Mouse (Mus musculus): ENCODE data around the gene Mob3b.

Gene Mob3b

DNA sequence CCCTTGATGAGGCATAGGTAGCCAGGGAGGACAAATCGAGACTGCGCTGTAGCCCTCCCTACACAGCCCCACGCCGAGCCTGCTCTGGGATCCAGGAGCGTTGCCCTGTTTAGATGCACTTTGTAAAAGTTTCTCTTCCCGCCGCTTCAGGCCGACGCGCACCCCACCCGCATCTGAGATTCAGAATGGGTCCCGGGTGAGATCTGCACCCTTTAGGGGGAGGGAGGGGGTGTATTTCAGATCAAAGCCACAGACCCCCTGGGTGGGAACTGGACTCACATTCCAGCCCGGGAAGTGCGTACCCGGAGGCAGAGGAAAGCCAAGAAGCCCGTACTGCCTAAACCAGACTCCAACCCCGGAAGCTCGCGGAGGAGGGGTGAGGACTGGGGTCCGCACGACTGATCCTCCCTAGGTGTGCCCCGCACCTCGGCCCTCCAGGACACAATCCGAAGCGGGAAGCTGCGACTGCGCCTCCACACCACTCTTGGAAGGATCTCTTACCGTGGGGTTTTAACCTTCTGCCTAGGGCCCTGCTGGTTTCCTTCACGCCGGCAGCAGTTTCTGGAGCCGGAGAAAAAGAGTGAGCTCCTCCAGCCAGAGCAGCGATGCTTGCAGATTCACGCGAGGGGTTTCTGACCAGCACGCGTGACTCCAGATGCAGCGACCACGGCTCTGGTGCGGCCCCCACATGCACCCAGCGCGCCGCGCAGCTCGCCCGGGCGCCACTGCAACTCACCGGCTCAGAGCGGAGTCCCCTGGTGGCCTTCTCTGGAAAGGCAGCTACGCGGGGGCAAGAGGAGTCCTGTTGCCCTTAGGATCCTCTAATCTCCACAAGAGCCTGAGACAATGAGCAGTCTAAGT is at the start of gene Mob3b:
TSS of gene Mob3b (minus strand) at position 734 of the 861 bp plus-strand sequence.
- peak; percentile 95 for DNase-seq

DNA sequence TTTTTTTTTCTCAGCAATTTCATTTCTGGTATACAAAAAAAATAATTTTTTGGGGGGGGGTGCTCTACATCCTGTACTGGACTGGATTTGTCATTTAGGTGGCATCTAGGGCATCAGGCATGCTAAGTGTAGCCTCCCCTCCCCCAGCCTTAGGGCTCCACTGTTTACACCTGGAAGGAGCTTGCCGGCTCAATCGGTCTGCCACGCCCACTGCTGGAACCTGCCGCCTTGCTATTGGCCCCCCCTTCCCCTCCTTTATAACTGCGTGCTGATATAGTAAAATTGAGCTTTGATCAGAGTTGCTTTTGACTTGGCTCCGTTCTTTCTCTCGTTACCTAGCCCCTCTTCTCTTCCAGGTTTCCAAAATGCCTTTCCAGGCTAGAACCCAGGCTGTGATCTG is 47.4 kb upstream of the Mob3b start:
- no peak for DNase-seq

DNA sequence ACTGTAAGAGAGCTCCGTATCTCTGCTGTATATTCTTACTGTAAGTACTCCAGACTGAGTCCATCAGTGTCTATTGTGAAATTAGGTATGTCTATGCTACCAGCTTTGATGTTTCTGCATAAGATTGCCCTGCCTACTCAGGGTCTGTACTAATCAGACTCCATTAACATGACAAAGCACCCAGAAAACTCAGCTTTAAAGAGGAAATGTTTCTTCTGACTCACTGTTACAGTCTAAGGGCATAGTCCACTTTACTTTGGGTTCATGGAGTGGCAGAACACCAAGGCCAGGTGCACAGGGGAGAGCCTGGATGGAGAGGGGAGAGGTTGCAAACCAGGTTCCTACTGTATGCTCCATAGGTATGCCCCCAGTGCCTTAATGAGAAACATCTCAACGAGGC is 46.4 kb upstream of the Mob3b start:
- no peak for DNase-seq

DNA sequence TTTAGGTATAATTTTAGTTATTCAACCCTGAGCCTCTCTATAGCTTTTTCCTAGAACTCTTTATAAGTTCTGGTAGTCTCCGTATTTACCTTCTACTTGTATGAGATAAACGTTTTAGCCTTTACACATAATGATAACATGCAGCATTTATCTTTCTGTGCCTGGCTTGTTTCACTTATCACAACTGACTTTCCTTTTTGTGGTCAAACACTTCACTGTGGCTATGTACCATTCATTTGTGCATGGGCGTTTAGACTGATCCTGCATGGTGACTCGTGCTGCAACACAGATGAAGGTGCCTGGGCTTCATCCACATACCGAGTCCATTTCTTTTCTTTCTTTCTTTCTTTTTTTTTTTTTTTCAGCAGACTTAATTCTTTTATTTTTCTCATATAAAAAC is 44.4 kb upstream of the Mob3b start:
- DNase-seq = no peak

DNA sequence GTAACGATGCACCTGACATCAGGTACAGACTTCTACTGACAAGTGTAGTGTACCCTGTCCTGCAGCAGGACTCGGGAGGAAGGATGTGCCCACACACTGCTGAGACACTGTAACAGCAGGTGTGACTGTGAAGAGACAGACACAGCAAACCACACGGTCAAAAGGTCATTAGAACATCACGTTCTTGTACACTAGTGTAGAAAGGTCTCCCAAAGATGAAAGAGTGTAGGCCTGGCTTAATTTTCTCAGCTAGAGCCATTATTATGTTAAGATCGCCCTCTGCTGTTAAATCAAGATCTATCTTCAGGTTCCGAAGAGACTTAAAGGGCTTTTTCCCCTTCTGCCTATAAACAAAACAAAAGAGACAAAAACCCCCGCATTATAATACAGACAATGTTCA is 35.4 kb upstream of the Mob3b start:
- DNase-seq = no peak

DNA sequence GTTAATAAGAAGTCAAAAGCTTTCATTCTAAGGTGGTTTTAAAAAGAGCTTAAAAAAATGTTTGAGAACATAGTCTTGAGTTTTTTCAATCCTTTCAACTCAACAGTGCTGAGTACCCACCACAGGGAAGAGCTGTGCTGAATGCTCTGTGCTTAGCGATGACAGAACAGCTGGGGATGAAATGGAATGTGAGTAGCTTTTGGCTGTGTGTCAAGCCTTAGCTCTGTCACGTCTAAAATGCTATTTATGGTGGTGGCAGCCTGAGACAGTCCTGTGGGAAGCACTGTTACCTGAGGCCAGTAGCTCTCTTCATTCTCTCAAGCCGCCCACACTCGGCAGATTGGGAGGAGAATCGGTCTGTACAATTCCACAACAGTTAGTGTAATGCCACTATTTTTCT is 32.5 kb upstream of the Mob3b start:
- no peak for DNase-seq

DNA sequence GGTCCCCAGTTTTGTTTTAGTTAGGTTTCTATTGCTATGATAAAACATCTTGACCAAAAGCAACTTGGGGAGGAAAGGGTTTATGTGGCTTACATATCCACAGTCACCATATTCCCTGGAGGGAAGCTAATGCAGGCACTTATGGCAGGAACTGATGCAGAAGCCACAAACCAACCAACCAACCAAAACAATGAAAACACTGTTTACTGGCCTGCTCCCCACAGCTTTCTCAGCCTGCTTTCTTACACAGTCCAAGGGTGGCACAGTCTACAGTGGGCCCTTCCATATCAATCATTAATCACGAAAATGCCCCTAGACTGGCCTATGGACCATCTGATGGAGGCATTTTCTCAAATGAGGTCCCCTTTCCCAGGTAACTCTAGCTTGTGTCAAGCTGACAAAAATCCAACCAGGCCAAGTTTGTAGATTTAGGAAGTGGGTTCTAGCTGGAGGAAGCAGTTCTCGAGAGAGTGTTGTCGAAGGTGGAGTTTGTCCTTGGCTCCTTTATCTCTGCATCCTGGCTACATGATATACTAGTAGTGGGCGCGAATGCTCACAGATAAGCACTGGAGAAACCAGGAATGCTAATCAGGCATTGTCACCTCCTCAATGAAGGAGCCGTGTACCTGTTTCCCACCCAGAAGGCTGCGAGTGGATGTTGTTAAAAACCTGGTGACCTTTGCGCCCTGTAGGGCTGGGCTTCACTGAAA is 30.5 kb upstream of the Mob3b start:
- DNase-seq = no peak

DNA sequence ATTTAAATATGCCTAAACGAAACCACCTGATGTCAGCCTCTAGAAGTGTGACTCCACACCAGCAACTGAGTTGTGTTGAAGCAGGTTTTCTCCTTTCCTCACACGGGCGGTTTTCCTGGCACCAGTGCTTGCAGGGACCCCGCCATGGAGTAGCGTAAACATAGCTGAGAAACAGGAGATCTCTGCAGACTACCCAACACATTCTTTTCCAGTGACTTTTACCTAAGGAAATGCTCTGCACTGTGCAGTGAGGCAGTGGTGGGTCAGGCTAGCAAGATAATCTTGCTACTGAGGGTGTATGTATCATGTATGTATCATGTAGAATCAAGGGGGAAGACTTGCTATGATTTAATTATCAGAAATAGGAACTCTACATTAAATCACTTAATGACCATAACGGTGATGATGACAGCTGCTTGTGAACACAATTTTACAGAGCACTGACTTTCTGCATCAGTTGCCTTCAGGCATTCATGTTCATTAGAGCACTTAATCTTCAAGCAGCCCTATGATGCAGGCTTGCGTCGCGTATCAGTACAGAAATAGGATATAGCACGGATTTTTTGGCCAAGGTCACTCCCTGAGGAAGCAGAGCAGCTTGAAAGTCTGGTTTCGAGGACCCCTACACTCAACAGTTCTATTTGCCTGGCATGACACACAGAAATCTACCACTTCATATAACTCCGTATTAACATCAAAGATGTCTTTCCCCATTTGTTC is 20.8 kb upstream of the Mob3b start:
- DNase-seq = no peak

DNA sequence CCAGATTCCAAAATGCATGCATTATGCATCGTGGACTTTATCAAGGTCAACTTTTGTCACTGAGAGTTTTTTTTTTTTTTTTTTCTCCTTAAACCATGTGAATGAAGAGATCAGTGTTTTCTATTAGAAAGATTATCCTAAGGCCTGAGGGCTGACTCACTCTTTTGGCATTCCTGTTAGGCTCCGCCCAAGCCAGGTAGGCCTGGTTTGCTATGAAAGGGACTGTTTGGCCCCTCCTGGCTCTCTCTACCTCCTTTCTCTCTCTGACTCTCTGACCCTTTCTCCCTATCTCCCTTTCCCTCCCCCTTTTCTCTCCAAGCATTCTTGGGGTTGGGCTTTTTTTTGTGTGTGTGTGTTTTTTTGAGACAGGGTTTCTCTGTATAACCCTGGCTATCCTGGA is 18.3 kb upstream of the Mob3b start:
- DNase-seq = no peak

DNA sequence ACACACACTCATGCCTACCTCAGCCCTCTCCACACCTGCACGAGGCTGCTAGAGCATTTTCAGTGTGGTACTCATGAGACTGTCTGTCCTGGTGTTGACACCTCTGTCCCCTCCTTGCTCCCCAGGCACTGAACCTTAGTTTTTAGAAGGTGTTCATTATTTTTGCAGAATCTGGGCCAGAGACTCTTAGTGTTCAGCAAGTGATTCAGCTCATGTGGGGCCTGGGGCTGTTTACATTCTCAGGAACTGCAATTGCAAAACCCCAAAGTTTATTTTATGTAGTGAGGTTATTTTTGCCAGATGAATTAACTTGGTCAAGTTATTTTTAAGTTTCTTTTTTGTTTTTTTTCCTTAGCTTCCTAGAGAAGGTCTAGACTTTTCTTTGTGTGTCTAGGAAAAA is 16.3 kb upstream of the Mob3b start:
- no peak for DNase-seq

DNA sequence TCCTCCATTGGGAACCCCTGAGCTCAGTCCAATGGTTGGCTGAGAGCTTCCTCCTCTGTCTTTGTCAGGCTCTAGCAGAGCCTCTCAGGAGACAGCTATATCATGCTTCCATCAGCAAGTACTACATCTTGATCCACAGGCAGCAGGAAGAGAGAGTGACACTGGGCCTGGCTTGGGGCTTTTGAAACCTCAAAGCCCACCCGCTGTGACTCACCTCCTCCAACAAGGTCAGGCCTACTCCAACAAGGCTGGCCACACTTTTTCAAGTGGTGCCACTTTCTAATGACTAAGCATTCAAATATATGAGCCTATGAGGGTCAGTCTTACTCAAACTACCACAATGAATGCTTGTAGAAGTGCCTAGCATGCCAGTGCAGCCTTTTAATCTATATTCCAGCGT is 15.2 kb upstream of the Mob3b start:
- DNase-seq = no peak

DNA sequence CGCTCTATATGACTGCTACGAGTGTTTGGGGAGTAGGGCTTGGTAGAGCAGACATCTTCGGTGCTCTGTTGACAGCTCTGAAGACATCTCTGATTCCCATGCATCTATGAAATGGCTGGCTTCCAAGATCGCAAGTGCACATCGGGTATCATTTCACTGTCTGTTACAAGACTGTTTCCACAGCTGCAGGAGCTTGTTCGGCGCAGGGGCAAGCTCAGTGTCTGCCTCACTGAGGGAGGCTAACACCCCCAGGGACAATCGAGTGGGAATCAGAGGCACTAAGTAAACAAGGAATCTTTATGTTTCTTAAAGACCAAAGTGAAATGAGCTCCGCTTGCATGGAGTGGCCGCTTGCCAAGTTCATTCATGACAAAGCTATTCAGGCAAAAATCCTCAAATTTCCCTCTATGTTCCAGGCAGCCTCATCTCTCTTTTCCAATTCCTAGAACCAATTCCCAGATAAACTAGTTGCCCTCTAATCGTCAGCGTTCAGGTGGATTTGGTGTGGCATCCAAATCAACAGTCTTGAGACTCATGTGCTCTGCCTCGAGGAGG is 12.4 kb upstream of the Mob3b start:
- DNase-seq = no peak

DNA sequence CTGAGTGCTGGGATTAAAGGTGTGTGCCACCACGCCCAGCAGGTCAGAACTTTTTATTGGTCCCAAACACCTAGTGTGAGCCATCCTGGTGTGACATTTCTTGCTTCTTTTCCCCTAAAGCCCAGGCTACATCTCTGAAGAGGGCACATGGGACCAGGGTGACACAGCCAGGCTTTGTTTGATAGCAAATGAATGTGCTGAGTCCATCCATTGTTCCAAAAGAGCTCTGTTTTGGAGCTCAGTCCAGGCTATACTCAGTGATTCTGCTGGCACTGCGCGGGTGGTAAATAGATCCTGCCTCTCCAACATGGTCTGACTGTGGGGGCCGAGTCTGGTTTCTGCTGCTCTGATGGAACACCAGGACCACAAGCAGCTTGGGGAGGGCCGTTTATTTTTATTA is 10.6 kb upstream of the Mob3b start:
- no peak for DNase-seq

DNA sequence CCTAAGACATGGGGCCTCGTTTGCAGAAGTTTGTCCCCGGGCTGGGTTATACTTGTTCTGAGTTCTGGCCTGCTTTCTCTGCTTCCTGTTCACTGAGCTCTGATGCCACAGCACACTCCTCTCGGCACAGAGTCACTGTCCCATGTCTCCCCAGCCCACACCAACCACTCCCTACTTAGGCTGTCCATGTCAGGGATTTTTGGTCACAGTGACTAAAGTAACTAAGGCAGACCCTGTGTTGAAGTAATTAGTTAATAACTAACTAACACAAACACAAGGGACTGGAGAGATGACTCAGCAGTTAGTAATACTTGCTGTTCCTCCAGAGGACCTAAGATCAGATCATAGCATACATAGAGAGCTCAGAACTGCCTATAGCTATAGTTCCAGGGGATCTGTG is 8.7 kb upstream of the Mob3b start:
- DNase-seq = no peak

DNA sequence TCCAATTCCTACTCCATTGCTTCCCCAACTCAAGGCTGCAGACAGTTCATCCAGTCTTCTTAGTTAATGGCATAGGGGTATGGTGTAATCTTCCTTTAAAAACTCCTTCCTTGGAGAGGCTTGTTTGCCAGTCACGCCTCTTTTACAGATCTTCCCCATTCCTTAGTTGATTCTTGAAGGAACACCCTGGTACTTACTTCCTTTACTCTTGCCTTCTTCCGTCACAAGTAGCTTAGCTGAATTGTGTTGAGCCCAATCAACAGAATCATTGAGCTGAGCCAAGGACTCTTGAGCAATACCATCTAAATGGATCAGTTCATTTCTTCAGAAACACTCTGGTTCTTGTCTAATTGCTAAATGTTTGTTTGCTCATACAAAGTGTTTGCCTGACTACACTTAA is 8.0 kb upstream of the Mob3b start:
- DNase-seq = no peak

DNA sequence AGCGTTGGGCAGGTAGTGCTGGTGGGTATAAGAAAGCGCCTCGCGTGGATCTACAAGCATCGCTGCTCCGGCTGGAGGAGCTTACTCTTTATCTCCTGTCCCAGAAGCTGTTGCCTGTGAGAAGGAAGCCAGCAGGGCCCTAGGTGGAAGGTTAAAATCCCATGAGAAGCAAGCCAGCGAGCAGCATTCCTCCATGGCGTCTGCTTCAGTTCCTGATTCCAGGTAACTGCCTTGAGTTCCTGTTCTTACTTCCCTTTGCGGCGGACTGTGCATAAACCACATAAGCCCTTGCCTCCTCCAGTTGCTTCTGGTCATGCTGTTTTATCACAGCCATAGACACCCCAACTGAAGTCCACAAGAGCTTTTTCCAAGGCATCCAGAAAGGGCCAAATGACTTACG is 531 bp upstream of the Mob3b start:
- no peak for DNase-seq

DNA sequence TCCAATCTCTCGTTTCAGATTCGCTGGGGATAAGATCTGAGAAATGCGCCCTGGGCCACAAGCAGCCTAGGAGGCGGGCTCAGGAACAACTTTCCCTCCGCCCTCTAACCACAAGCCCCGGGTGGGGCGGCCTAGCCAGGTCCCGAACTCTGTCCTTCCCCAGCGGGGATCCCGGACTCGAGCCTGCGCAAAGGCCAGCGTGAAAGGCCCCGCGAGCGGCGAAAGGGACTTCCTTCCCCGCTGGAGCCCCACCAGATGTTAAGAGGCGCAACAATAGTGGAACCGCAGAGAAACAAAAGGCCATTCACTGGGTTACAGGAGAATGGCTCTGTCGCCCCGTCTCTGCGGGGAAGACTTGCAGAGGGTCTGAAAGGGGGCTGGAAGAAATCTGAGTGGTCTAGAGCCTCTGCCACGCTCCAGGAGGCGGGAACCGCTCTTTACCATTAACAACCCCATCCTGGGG is 1.1 kb downstream of the Mob3b start:
- DNase-seq = peak; percentile 84

DNA sequence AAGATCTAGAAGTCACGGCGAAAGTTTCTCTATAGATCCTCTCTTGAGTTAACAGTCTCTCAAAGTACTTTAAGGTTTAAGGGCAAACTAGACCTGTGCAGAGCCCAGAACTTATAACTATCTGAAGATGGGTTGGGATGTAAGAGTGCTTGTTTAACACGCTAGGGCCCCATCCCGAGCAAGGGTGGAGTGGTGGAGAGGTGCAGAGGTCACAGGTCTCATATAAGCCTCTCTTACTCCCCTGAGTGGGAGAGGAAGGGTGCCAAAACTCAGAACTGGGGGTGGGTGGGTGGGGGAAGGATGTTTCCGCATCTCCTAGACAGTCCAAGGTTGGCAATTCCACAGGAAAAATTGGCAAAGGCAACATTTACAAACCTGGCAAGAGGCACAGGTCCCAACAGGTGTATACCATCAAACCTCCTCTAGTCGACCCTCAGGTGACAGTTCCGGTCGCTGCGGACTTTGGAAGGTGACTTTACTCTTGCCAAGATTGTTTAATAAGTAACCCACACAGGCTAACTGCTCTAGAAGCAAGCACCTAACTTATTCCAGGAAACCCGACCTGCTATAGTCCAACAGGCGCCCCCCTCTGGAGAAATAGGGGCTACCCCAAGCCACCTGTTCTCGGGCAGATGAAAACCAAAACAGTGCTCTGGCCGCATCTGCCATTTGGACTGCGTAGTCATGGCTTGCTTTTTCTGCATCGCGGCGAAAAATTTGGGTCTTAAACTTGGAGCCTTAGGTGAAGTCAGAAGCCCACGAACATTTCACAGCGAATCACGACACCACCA is 2.0 kb downstream of the Mob3b start:
- DNase-seq = peak; percentile 85

DNA sequence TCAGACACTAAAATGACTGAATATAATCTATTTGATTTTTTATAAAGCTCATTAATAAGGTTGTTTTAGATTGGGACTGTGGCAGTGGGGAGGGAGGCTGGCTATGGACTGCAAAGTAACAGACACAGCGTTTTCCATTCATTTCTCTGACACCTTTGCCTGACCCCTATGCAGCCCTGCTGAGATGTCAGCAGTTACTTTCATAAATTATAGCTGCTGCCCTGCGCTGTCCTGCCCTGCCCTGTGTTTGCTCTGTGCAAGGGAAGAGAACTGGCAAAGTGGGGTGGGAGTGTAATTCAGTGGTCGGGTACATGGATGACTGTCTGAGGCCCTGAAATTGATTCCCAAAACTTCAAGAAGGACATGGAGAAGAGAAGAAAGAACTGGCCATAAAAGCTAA is 3.2 kb downstream of the Mob3b start:
- no peak for DNase-seq

DNA sequence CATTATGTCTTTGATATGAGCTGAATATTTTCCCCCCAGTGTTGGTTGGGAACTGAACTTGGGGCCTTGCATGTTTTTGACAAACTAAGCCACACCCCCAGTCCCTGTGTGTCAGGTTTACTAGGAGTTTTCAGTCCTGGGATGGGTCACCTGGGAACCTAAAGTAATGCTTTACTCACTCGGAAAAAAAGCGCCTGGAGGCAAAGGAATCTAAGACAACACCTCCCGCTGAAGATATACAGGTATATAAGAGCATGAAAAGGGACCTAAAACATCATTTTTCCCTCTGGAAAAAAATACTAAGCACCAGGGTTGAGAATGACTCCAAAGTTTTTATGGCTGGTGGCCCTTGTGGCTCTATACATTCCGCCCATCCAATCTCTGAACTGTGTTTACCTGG is 5.5 kb downstream of the Mob3b start, which contains the start of gene Ifnk:
TSS of gene Ifnk (plus strand) at position 301 of the 400 bp plus-strand sequence.
- no peak for DNase-seq

DNA sequence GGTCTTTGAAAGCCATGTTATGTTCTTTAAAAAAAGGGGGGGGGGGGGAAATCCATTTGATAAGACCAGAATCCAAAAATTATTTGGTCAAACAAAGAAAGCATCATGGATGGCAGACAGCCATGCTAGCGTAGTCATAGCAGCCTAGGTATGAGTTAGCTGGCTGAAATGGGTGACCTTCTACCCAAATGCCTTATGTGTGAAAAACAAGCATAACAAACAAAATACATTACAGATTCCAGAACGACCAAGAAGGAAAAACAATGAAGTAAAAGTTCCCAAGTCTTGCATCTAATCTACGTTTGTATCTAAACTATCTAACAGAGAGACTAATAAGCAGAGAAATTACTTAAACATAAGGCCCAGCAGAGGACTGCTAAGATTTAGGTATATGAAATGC is 6.6 kb downstream of the Mob3b start:
- no peak for DNase-seq

DNA sequence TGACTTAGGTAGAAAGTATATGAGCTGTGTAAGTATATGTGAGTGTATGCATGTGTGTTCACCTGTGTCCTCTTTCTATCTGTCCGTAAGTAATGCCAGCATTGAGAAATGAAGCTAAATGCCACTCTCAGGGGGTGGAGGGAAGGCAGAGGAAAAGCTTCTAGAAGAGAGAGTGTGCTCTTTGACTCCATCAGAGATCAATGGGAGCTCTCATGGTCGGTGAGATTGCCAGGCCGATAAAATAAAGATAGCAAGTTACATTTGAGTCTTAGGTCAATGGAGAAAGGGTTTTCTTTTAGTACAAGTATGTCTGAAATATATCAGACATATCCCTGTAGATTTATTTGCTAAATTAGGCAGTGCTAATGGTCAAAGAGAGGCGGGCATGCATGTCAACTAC is 9.0 kb downstream of the Mob3b start:
- DNase-seq = no peak

All from kidney, postnatal 10 days (tissue).